Mouse (Mus musculus) megakaryocyte, embryonic 14.5 days (primary cell): ENCODE measurements around the gene Mthfr.

Experiments
- FLI1 ChIP-seq: IDR thresholded peaks from 2 replicates; pipeline ENCODE4 v1.6.1; 2012; ENCODE audit warnings: low read length, inconsistent platforms, mixed read lengths
- GATA1 ChIP-seq: IDR thresholded peaks from 3 replicates; pipeline ENCODE4 v1.6.1; 2012; ENCODE audit warnings: mixed read lengths, low read length, inconsistent platforms, borderline replicate concordance

DNA sequence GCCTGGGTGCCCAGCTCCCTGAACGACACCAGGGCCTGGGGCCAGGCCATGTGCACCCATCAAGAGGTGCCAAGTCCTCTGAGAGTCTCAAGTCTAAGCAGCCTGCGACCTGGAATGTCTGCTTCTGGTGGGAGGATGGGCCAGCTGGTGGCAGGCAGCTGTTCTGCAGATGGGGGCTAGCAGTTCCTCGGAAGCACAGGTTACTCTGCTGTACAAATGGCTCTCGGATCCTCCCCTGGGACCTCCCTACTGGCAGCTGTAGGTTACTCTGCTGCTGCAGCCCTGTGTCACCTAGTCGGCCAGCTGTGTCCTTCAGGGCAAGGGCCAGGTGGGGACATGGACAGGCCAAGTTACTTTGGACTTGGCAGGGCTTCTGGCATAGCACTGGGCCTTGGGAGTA lies 32.6 kb downstream of the Mthfr start:
- TF ChIP-seq GATA1 (no peak), FLI1 (no peak)
